Mouse (Mus musculus) retina, postnatal 1 day (tissue): ENCODE data around the gene Fam20a.

ENCODE experiments used
- DNase-seq: peaks from one replicate; pipeline ENCODE4 v3.0.0-alpha.2; 2012

The Fam20a gene

DNA sequence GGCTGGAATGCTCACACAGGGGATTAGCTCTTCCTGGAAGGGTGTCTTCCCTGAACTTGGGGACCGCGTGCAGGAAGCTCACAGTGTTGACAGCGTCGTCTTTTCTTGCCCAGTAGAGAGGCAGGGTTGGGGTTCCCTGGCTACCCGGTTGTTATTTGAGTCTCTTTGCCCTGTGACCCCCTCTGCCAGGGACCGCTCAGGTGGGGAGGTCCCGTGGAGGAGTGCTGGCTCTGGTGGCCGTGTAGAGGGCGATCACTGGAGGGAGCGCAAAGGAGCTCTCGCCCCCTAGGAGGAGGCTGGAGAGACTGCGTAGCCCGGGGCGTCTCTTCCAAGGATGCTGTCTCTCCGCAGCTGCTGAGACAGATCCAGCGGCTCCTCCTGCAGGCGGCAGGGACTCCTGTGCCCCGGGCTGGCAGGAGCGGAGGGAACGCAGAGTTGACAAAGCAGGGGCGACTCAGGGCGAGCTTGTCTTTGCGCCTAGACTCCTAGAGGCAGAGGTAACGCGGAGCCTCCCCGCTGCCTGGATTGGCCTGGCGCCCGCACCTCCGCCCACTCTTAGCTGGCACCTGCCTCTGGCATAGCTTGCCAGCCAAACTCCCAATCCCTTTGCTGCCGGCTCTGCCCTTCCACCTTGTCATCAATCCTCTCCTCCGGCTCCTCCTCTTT is at the start of gene Fam20a:
Gene Fam20a (minus strand): TSS at position 499 of the 666 bp plus-strand sequence.
- DNase-seq, result peak; percentile 63

- no peak for DNase-seq
These were observed 49.3 kb upstream of the Fam20a start for GRCm38 (mm10) chr11:109771381-109771780.

- DNase-seq, result no peak
These were observed 48.1 kb upstream of the Fam20a start for GRCm38 (mm10) chr11:109770185-109770584.

DNA sequence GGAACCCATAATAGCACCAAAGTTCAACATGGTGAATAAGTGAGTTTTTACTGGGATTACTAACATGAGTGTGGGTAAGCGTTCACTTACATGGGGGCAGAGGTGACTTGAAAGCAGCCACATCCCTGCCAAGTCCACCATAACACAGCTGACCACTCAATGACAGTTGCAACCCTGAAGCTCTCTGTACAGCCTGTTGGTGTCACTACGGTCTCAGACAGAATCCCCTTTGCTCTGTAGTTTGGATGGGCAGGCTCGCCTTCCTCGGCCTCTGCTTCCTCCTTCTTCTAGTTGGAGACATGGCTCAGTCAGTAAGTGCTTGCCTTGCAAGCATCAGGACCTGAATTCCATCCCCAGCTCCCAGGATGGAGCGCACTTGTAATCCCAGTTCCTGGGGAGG is 47.0 kb upstream of the Fam20a start:
- DNase-seq, result no peak

- DNase-seq, result peak; percentile 18
These were observed 38.0 kb upstream of the Fam20a start for GRCm38 (mm10) chr11:109760063-109760462.

- no peak for DNase-seq
These were observed 36.6 kb upstream of the Fam20a start for GRCm38 (mm10) chr11:109758616-109759215.

- no peak for DNase-seq
These were observed 32.1 kb upstream of the Fam20a start for GRCm38 (mm10) chr11:109754105-109754602.

DNA sequence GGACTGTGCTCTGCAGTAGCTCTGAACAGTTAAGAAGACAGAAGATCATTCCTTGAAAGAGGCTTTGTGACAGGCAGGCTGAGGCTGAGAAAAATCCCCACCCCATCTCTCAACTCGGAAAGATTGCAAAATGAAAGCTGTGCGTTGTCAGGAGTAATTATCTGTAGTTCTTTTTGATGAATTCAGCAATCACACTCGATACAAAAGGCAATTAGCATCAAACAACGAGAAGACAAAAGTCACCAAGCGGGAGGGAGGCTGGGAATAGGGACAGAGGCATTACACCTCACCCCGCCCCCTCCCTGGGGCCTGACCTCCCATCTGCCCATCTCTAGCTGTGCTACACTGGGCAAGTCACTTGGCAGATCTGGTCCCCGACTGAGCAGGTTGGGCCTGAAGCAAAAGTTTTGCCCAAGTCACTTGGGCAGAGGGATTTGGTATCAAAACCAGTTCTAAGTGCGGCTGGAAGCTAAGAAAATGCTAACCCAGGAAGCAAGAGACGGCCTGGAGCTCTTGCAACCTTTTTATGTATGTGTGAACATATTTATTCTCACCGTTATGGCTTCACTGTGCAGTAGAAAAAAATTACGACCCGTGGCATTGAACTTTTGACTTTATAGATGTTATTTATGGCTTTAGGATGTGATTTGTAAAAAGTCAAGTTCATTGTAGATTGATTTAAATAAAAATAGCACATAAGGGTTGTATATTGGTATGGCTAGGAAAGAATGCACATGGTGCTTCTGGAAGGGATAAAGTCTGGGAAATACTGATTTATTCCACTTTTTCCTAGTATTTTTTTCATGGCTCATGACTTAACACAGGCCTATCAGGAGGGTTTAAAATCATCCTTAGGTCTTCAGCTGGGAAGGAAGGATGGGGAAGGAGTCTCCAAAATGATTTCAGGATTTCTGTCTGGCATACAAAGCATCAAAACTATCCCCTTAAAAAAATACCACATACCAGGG is 29.8 kb upstream of the Fam20a start:
- peak; percentile 74 for DNase-seq

DNA sequence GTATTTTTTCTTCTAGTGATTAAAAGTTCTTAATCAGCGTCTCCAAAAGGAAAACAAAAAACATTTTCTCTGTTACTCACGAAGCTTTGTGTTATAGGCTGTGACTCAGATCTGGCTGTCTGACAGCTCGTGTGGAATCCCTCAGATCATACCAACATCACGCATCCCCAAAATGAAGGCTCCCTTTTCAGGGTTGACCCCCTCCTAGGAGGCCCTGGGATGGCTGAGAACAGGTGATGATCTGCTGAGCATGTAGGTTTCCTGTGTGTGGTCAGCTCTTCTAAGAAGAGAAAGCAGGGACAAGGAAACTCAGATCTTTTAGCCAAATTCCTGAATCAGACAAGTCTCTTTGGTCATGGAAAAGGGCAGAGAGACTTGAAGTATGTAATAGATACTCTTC is 23.1 kb upstream of the Fam20a start:
- no peak for DNase-seq

DNA sequence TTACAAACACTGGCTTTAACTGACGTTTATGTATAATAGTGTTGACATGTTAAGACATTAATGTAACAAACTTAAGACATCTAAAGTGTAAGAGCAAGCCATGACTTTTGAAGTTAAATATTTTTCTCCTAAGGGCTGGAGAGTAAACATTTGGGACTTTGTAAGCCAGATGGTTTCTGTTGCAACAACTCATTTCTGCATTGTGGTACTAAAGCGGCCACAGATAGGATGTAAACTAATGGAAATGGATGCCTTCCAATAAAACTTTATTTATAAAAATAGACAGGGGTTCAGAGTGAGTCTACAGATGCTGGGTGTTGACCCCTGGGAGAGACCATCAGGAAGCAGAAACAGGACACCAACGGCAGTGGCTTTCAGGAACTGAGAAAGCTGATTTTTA is 15.9 kb upstream of the Fam20a start:
- DNase-seq, result no peak

GRCm38 (mm10) chr11:109736406-109736805 is 14.3 kb upstream of the Fam20a start:
- DNase-seq, result no peak

- DNase-seq, result no peak
These were observed 12.3 kb upstream of the Fam20a start for GRCm38 (mm10) chr11:109734341-109734740.

- no peak for DNase-seq
These were observed 10.8 kb upstream of the Fam20a start for GRCm38 (mm10) chr11:109732726-109733438.

- no peak for DNase-seq
These were observed 6.3 kb upstream of the Fam20a start for GRCm38 (mm10) chr11:109728371-109728770.

GRCm38 (mm10) chr11:109722711-109723110 is 632 bp upstream of the Fam20a start:
- no peak for DNase-seq

GRCm38 (mm10) chr11:109721320-109721780 is 729 bp downstream of the Fam20a start:
- peak; percentile 49 for DNase-seq

GRCm38 (mm10) chr11:109720809-109721319 is 1.2 kb downstream of the Fam20a start:
- peak; percentile 31 for DNase-seq

DNA sequence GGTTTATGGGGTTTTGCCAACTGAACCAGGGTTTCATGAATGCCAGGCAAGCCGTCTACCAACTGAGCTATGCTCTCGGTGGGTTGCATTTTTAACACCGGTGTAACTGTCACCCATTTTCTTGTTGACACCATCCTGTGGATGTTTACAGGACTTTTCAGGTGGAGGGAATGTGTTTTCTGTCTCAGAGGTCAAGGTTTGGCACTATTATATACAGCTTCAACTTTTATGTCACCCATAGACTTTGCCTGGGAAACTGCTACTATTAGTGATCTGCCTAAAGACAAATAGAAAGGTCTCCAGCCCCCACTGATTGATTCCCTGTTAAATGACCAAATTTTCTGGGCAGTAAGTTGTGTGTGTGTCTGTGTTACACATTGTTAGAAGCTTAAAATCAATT is 2.7 kb downstream of the Fam20a start:
- DNase-seq, result no peak

- DNase-seq, result no peak
These were observed 3.8 kb downstream of the Fam20a start for GRCm38 (mm10) chr11:109717966-109718895.

DNA sequence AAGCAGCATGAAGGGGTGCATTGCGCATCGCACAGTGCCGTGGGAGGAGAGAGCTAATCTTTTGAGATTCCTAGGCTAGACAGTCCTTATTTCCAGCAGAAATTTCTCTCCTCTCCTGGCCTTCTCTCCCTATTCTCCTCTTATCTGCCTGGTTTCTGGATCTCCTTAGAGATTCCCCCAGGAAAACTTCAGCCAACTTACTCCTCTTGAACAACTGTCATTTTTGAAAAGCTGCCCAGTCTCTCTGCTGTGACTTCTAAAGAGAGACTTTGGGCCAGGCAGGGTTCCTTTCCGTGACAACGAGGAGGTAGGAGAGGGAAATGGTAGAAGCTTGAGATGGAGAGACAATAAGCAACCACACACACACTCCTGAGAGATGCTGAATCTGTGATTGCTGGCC is 4.6 kb downstream of the Fam20a start:
- no peak for DNase-seq

DNA sequence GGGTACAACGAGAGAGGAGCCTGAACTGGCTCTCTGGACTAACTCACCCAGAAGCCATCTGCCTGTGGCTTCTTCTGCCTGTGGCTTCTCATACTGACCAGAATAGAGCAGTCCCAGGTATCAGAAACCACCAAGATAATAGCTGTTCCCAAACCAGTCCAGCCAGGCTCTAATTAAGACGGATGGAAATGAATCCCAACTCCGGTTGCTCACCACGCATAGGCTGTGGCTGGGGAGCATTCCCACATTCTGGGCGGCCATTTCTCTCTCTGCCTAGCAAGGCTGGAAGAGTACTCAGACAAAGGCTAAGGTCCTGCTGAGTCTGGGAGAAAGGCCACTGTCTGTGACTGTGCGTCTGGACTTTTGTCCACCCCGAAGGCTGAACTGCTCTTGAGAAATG is 5.1 kb downstream of the Fam20a start:
- DNase-seq, result no peak
